Comparison of ENCODE assay signal across 7 mouse cellular contexts in genomic region chr6:84923760-84924221, GRCm38 (mm10).
A peak's percentile ranks its signal among the peaks of the same experiment; 100 is the strongest.
DNase-seq lines count a peak whose midpoint lies in the region; ATAC-seq lines count a peak whose summit lies in the region.

No protein-coding gene starts in this region.

- peak overlapping the region; percentile 34; the same call in 1 of the 2 replicates for H3K27ac ChIP-seq in embryonic facial prominence, embryonic 14.5 days (replicated peaks; ENCODE audit: low read depth, low read length)
- no peak overlapping the region for H3K27ac ChIP-seq in heart, embryonic 15.5 days
- H3K27ac ChIP-seq in liver, embryonic 15.5 days (replicated peaks), result 0 out of 2 replicates have a peak overlapping the region, but pooled peaks have one; percentile 36

- peak overlapping the region; percentile 15; the same call in 1 of the 2 replicates for H3K9ac ChIP-seq in embryonic facial prominence, embryonic 14.5 days (ENCODE audit: low read depth, low read length)
- no peak overlapping the region for H3K9ac ChIP-seq in heart, embryonic 15.5 days
- H3K9ac ChIP-seq in liver, embryonic 15.5 days, result no peak overlapping the region

- H3K9me3 ChIP-seq in embryonic facial prominence, embryonic 14.5 days (ENCODE audit: control insufficient read depth, low read length), result no peaks in the 10 kb centered on the region
- H3K9me3 ChIP-seq in heart, embryonic 15.5 days (replicated peaks), result no peaks in the 10 kb centered on the region
- no peaks in the 10 kb centered on the region for H3K9me3 ChIP-seq in liver, embryonic 15.5 days (replicated peaks)

- H3K27me3 ChIP-seq in embryonic facial prominence, embryonic 14.5 days (replicated peaks; ENCODE audit: control insufficient read depth, insufficient read depth, low read length), result no peaks in the 10 kb centered on the region
- H3K27me3 ChIP-seq in heart, embryonic 15.5 days, result no peaks in the 10 kb centered on the region
- H3K27me3 ChIP-seq in liver, embryonic 15.5 days, result no peaks in the 10 kb centered on the region

- H3K4me3 ChIP-seq in embryonic facial prominence, embryonic 14.5 days (ENCODE audit: low read depth, low read length), result 0 out of 2 replicates have a peak overlapping the region, but pooled peaks have one; percentile 8
- no peak overlapping the region for H3K4me3 ChIP-seq in heart, embryonic 15.5 days
- peak overlapping the region; percentile 26 for H3K4me3 ChIP-seq in liver, embryonic 15.5 days (replicated peaks)

- peak; percentile 30; the same call in 1 of the 2 replicates for ATAC-seq in embryonic facial prominence, embryonic 14.5 days (ENCODE audit: low read depth)
- ATAC-seq in heart, embryonic 15.5 days (replicated peaks; ENCODE audit: insufficient number of reproducible peaks, insufficient read depth, low FRiP score, low read depth), result no peak
- ATAC-seq in liver, embryonic 15.5 days (ENCODE audit: insufficient read depth), result peak; percentile 78

- no peaks in the 10 kb centered on the region for H3K36me3 ChIP-seq in embryonic facial prominence, embryonic 14.5 days (ENCODE audit: control insufficient read depth, insufficient read depth, low read length)
- H3K36me3 ChIP-seq in heart, embryonic 15.5 days, result no peaks in the 10 kb centered on the region
- H3K36me3 ChIP-seq in liver, embryonic 15.5 days (replicated peaks), result no peaks in the 10 kb centered on the region

- 21% methylated on average over 12 of the region's 12 CpGs for WGBS in embryonic facial prominence, embryonic 14.5 days
- 38% methylated on average over 12 of the region's 12 CpGs for WGBS in heart, embryonic 15.5 days
- 43% methylated on average over 12 of the region's 12 CpGs for WGBS in liver, embryonic 15.5 days (ENCODE audit: insufficient replicate concordance)

- H3K4me1 ChIP-seq in embryonic facial prominence, embryonic 14.5 days (ENCODE audit: control insufficient read depth, insufficient read depth, low read length), result peaks cover 12% of the 10 kb centered on the region
- peaks cover 10% of the 10 kb centered on the region for H3K4me1 ChIP-seq in heart, embryonic 15.5 days (replicated peaks)
- peaks cover 7% of the 10 kb centered on the region; the same call in 1 of the 2 replicates for H3K4me1 ChIP-seq in liver, embryonic 15.5 days (replicated peaks)

- peak; percentile 32 to 37 for DNase-seq in right cerebral cortex, adult 2 months (ENCODE audit: low spot score in 2 of 2)
- DNase-seq in right cerebral cortex, postnatal 4 days, result no peak
- peak; percentile 33 for DNase-seq in embryonic facial prominence, embryonic 14.5 days (ENCODE audit: low spot score)
- peak; percentile 19 for DNase-seq in testis, postnatal 14 days (ENCODE audit: low spot score)
- DNase-seq in urinary bladder, postnatal 10 days (ENCODE audit: low spot score), result no peak

- H3K4me2 ChIP-seq in embryonic facial prominence, embryonic 14.5 days (ENCODE audit: low read depth, low read length), result peak overlapping the region; percentile 38
- peak overlapping the region; percentile 40; the same call in 1 of the 2 replicates for H3K4me2 ChIP-seq in heart, embryonic 15.5 days
- H3K4me2 ChIP-seq in liver, embryonic 15.5 days, result peak overlapping the region; percentile 51

Comparison
In these comparisons a context has a peak if more than half of its experiments do, and no peak if none do; other contexts are left out.
1. DNase-seq: peak in right cerebral cortex, adult 2 months (2 of 2), embryonic facial prominence, embryonic 14.5 days (single experiment) and testis, postnatal 14 days (single experiment); none in right cerebral cortex, postnatal 4 days (single experiment) and urinary bladder, postnatal 10 days (single experiment).
2. Peak in every context shown above with its lines, with median percentiles within 50 percentile points of each other: H3K4me2 ChIP-seq.